Mouse (Mus musculus) liver, embryonic 13.5 days (tissue): Measurements from ENCODE around the gene Dyrk2. TPM values are rescaled to one million over a fixed set of nuclear protein-coding genes. Genes with fewer than 3 reads are reported as not detected.
A peak's percentile ranks its signal among the peaks of the same experiment; 100 is the strongest.

Source experiments
- ATAC-seq: fragments of 200-750 bp; cut with Nextera tagmentation; 2 replicates; pipeline ENCODE4 v1.8.0; 2017; ENCODE audit warnings: low read depth, mild to moderate bottlenecking, moderate number of reproducible peaks, moderate library complexity
- DNase-seq: peaks from one replicate; pipeline ENCODE4 v3.0.0; 2022
- H3K27ac ChIP-seq: fragments of 300-500 bp; sonication (generic); 2 replicates; pipeline ENCODE4 v1.5.1; 2015; ENCODE audit warnings: moderate library complexity, mild to moderate bottlenecking, inconsistent platforms
- H3K27me3 ChIP-seq: fragments of 300-500 bp; sonication (generic); 2 replicates; pipeline ENCODE4 v1.6.1; 2015; ENCODE audit warnings: mild to moderate bottlenecking, inconsistent platforms
- H3K36me3 ChIP-seq: fragments of 300-500 bp; sonication (generic); 2 replicates; pipeline ENCODE4 v1.6.1; 2015; ENCODE audit warnings: mild to moderate bottlenecking, inconsistent platforms
- H3K4me1 ChIP-seq: fragments of 300-500 bp; sonication (generic); replicated peaks from 2 replicates; pipeline ENCODE4 v1.6.1; 2015; ENCODE audit warnings: inconsistent platforms
- H3K4me2 ChIP-seq: fragments of 300-500 bp; sonication (generic); 2 replicates; pipeline ENCODE4 v1.6.1; 2015; ENCODE audit warnings: inconsistent platforms, mild to moderate bottlenecking, moderate library complexity
- H3K4me3 ChIP-seq: fragments of 300-500 bp; sonication (generic); replicated peaks from 2 replicates; pipeline ENCODE4 v1.5.1; 2015; ENCODE audit warnings: mild to moderate bottlenecking, inconsistent platforms
- H3K9ac ChIP-seq: fragments of 300-500 bp; sonication (generic); 2 replicates; pipeline ENCODE4 v1.6.1; 2015; ENCODE audit warnings: mild to moderate bottlenecking, inconsistent platforms
- H3K9me3 ChIP-seq: fragments of 300-500 bp; sonication (generic); replicated peaks from 2 replicates; pipeline ENCODE4 v1.6.1; 2016; ENCODE audit warnings: inconsistent platforms
- WGBS: fragments of 180-500 bp; shearing (Covaris S2); methylation state at CpG from one replicate; pipeline ENCODE4 v1.1.7; 2015; ENCODE audit not compliant: insufficient replicate concordance; 5-methylcytosine and 5-hydroxymethylcytosine counted together
- polyA plus RNA-seq: library from polyadenylated mRNA; unstranded; fragments of >200 nt; fragmentation: Nextera tagmentation; extraction: Ambion mirVana; gene quantifications from 2 replicates; pipeline ENCODE4 v1.2.1, GENCODE M21; 2015

Dyrk2 gene
- polyA plus RNA-seq, 1 experiment from 2014 or later = 1.9 TPM

DNA sequence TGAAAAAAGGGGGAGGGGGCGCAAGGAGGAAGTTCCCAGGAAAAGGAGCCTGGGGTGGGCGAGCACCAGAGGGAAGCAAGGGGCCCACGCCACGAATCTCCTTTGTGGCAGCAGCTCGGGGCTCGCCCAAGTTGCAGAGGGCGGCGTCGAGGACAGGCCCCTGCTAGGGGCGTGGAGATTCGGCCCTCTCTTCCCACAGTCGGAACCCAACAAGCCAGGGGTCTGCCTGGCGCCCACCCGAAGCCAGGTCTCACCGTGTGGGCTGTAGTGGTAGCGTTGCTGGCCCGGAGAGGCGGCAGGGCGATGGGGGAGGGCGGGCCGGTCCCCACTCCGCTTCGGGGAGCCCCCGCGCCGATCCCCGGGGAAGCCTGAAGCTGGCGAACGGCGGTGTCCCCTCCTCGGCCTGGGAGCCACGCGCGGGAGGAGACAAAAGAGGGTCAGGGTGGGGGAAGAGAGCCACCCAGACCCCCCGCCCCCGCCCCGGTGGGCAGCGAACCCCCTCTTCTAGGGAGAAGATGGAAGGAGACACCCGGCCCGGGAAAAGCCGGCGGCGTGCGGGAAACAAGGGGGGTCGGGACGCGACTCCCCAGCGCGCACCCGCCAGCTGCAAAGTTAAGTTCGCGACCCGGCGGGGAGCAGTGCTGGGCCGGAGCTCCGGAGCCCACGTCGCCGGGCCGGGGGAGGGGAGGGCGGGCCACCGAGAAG, 2.0 kb downstream of the Dyrk2 start:
- Histone ChIP-seq H3K9me3 (no peaks in the 10 kb centered on the region), H3K27ac (peak overlapping the region; percentile 74), H3K36me3 (peaks cover 17% of the 10 kb centered on the region), H3K9ac (peak overlapping the region; percentile 83), H3K27me3 (peaks cover 16% of the 10 kb centered on the region), H3K4me1 (peaks cover 35% of the 10 kb centered on the region), H3K4me2 (peak overlapping the region; percentile 89), H3K4me3 (peak overlapping the region; percentile 79)
- WGBS = under 1% methylated on average over 48 of the region's 62 CpGs
- peak; percentile 41 for ATAC-seq
- DNase-seq = peak; percentile 11

DNA sequence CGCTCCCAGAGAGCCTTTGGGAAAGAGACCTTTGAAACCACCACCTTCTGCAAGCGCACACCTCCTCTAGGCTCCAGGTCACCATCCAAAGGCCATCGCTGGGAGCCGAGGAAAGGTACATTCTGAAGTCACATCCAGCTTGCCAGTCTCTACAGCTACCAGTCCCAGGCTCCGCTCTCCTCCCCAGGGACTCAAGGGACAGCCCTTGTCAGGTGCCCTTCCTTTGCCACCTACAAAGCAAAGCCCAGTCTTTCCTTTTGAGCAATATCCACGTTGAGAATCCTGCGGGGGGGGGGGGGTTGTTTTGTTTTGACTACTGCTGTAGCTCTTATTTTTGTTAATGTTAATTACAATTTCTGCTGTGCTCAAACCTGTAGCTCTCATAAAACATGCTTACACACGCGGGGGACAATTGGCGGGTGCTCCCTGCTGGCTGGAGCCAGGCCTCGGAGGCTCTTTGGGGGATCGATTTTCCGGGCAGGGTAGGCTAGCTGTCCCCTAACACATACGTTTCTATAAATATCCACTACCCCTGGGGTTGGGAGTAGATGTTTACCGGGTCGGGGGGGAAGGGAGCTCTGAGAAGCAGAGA, 2.6 kb downstream of the Dyrk2 start:
- WGBS = 14% methylated on average over 16 of the region's 16 CpGs
- no peak for DNase-seq
- Histone ChIP-seq H3K36me3 (peaks cover 22% of the 10 kb centered on the region), H3K4me3 (peak overlapping the region; percentile 79), H3K27me3 (peaks cover 16% of the 10 kb centered on the region), H3K4me2 (peak overlapping the region; percentile 89), H3K9ac (peak overlapping the region; percentile 83), H3K27ac (peak overlapping the region; percentile 74; the same call in 1 of the 2 replicates), H3K9me3 (no peaks in the 10 kb centered on the region), H3K4me1 (peaks cover 35% of the 10 kb centered on the region)
- peak; percentile 6; the same call in 1 of the 2 replicates for ATAC-seq

DNA sequence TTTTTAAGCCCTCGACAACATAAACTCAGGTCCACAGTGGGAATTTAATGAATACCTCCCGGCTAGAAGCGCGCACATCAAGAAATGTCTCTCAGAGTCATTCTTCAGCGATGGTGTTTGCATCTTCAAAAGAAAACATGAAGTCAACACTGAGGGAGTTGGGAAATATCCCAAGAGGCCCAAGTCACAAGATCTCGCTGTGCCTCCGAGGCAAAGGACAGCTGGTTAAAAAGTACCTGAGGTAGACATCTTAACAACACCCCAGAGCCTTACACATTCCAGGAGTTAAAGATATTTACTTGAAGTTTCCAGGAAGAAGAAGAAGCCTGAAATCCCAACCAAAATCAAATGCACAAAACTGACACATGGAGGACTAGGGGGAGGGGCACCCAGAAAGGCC, 5.0 kb downstream of the Dyrk2 start:
- WGBS = 83% methylated on average over 7 of the region's 7 CpGs
- H3K36me3 ChIP-seq = peaks cover 46% of the 10 kb centered on the region
- H3K4me2 ChIP-seq = no peak overlapping the region
- no peak for ATAC-seq
- no peak overlapping the region for H3K27ac ChIP-seq
- no peak overlapping the region for H3K4me3 ChIP-seq
- peaks cover 9% of the 10 kb centered on the region for H3K27me3 ChIP-seq
- 0 out of 2 replicates have a peak, but pooled peaks cover 6% of the 10 kb centered on the region for H3K9me3 ChIP-seq
- DNase-seq = no peak
- H3K9ac ChIP-seq = no peak overlapping the region
- H3K4me1 ChIP-seq = peaks cover 32% of the 10 kb centered on the region

DNA sequence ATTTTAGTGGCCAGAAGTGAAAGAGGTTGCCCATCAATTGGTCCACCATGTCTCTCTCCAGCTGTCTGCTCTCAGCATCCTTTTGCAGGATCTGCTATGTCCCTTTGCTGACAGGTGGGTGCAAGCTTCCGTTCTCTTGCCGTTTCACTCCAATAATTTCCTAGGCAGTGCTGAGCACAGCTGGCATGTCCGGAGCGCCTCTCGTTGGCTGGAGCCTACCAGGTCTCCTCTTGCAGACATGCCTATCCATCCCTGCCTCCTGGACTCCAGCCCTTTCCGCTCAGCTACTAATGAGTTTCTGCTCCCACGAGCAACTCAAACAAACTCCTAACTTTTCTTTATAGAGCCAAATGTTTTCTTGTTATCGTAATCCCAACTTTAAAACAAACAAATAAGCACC, 6.4 kb downstream of the Dyrk2 start:
- 86% methylated on average over 8 of the region's 8 CpGs for WGBS
- Histone ChIP-seq H3K4me3 (no peak overlapping the region), H3K9ac (no peak overlapping the region), H3K9me3 (0 out of 2 replicates have a peak, but pooled peaks cover 6% of the 10 kb centered on the region), H3K27me3 (no peaks in the 10 kb centered on the region), H3K4me2 (no peak overlapping the region), H3K4me1 (peaks cover 25% of the 10 kb centered on the region), H3K27ac (no peak overlapping the region), H3K36me3 (peaks cover 58% of the 10 kb centered on the region)
- ATAC-seq = no peak
- no peak for DNase-seq

DNA sequence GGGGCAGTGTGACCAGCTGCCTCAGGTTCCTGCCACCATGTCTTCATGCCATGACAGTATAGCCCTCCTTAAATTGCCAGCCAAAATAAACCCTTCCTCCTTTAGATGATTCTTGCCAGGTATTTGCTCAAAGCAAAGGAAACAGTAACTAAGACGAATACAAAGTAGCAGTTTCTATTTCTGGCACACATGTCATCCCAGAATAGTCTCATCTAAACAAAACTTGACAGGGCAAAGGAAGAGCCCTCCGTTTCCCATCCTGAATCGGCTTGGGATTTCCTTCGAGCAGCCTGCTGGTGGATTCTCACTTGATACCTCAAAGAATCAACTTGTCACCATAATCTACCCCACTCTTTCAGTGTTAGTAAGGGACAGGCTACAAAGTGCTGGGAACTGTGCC, 7.8 kb downstream of the Dyrk2 start:
- Histone ChIP-seq H3K9me3 (0 out of 2 replicates have a peak, but pooled peaks cover 6% of the 10 kb centered on the region), H3K4me2 (no peak overlapping the region), H3K36me3 (peaks cover 63% of the 10 kb centered on the region), H3K9ac (no peak overlapping the region), H3K27me3 (no peaks in the 10 kb centered on the region), H3K4me3 (no peak overlapping the region), H3K4me1 (peaks cover 18% of the 10 kb centered on the region), H3K27ac (no peak overlapping the region)
- WGBS = 67% methylated on average over 4 of the region's 4 CpGs
- ATAC-seq = no peak
- no peak for DNase-seq

DNA sequence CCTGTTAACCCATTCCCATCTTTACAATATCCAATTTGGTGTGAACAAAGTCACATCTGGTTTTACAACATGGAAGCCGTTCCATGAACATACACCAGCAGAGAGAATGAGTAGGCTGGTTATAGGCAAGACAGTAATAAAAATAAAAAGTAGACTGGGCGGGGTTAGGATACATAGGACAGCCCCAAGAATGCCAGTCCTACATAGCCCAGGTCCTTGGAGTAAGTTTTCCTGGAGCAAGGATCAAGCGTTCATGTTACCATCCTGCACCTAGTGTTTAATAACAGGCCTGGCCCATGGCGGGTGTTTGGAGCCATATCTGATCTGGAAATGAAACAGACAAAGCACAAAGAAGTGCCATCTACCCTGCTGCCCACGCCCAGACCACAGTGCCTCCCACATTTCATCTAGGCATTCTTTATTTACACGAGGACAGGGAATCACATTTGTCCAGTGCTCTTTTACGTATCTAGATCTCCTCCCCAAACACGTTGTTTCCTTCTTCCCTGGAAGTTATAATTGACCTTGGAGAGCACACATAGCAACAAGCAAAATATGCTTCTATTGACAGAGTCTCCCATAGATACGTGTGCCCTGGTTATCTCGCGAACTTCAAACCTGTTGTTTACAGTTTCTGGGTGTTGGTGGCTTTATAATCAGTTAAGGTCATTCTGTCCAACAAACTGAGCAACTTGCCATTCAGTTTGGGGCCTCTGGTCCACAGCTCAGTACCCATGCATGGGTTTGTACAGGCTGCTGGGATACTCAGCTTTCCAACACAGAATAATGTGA, 8.6 kb downstream of the Dyrk2 start:
- ATAC-seq (no peak), DNase-seq (no peak)
- no peak overlapping the region for H3K27ac ChIP-seq
- 0 out of 2 replicates have a peak, but pooled peaks cover 6% of the 10 kb centered on the region for H3K9me3 ChIP-seq
- H3K4me3 ChIP-seq = no peak overlapping the region
- no peaks in the 10 kb centered on the region for H3K27me3 ChIP-seq
- H3K9ac ChIP-seq = no peak overlapping the region
- 77% methylated on average over 11 of the region's 11 CpGs for WGBS
- peaks cover 10% of the 10 kb centered on the region for H3K4me1 ChIP-seq
- peaks cover 63% of the 10 kb centered on the region for H3K36me3 ChIP-seq
- no peak overlapping the region for H3K4me2 ChIP-seq

DNA sequence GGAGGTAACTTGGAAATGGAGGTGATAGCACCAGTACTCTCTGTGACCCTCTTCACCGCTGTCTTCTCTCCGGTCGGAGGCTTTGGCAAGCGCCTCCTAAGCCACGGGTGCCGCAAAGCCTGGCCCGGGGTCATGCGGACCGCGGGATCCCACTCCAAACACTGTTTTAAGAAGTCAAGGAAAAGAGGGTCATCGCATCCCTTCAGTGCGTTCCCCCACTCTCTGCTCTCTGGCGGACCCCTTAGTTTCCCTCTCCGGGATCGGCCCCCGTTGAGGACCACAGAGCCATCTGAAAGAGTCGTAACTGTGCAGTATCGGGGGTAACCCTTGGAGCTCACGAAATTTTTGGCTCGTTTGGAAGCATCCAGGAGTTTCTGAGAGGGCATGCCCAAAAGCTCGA, 10.4 kb downstream of the Dyrk2 start:
- H3K27me3 ChIP-seq = no peaks in the 10 kb centered on the region
- H3K9ac ChIP-seq = no peak overlapping the region
- H3K4me3 ChIP-seq = no peak overlapping the region
- no peak overlapping the region for H3K4me2 ChIP-seq
- ATAC-seq (no peak), DNase-seq (no peak)
- no peak overlapping the region for H3K27ac ChIP-seq
- 88% methylated on average over 21 of the region's 21 CpGs for WGBS
- 0 out of 2 replicates have a peak, but pooled peaks cover 6% of the 10 kb centered on the region for H3K9me3 ChIP-seq
- peaks cover 59% of the 10 kb centered on the region for H3K36me3 ChIP-seq
- H3K4me1 ChIP-seq = peaks cover 4% of the 10 kb centered on the region; the same call in 1 of the 2 replicates

DNA sequence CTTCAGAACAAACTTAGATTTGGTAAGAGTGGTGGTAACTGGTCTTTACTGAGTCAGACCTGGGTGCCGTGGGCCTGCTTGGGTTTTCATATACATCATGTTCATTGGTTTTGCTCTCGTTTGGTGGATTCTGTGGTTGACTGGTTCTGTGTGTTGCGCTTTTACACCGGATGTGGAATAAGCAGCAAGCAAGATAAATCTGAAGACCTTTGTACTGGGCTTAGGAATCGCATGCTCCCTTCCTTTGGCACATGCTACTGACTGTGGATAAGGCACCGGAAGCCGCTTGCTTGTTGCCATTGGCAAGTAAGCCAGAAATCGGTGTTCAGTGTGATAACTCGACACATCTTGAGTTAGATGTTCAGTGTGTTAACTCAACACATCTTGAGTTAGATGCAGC, 15.4 kb downstream of the Dyrk2 start:
- DNase-seq (no peak), ATAC-seq (no peak)
- Histone ChIP-seq H3K9ac (no peak overlapping the region), H3K27me3 (no peaks in the 10 kb centered on the region), H3K4me1 (no peaks in the 10 kb centered on the region), H3K36me3 (peaks cover 14% of the 10 kb centered on the region), H3K9me3 (no peaks in the 10 kb centered on the region), H3K4me2 (no peak overlapping the region), H3K27ac (no peak overlapping the region), H3K4me3 (no peak overlapping the region)
- WGBS = 74% methylated on average over 9 of the region's 9 CpGs

DNA sequence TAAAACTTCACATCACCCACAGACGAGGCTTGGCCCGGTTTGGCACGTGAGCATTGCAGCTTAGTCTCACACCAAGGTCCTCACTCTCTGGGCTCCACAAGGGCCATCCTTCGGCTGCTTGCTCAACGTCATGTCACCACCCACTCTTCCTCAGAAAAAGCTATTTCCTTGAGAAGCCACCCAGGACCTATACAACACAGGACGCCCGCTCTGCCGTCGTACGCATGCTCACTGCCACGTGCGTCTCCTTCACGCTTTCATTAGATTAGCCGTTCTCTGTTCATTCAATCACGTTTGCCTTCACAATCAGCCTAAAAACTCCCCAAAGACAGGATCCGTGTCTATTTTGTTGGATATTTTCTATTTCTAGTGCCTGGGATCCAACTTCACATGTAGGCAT, 17.5 kb downstream of the Dyrk2 start:
- no peaks in the 10 kb centered on the region for H3K36me3 ChIP-seq
- H3K9ac ChIP-seq = no peak overlapping the region
- 75% methylated on average over 16 of the region's 16 CpGs for WGBS
- ATAC-seq = no peak
- H3K4me3 ChIP-seq = no peak overlapping the region
- no peaks in the 10 kb centered on the region for H3K9me3 ChIP-seq
- no peak for DNase-seq
- no peaks in the 10 kb centered on the region for H3K27me3 ChIP-seq
- H3K4me1 ChIP-seq = no peaks in the 10 kb centered on the region
- no peak overlapping the region for H3K27ac ChIP-seq
- no peak overlapping the region for H3K4me2 ChIP-seq

DNA sequence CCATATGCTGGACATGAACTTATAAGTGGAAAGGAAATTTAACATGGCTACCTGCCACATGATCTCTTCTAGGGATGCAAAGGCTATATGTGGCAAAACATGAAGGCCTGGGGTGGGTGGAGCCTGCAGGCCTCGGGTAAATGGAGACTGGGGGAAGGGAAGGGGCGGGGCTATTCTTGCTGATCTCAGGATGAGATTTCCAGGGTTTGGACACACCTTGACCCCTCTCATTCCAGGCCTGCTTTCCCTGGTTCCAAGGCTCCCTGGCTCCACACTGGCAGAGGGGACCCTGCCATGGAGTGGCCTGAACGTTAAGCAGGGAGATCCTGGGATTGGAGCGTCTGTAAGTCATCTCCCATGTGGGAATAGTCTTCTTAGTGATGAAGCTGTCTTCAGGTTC, 21.5 kb downstream of the Dyrk2 start:
- Histone ChIP-seq H3K4me3 (no peak overlapping the region), H3K27ac (no peak overlapping the region), H3K4me1 (no peaks in the 10 kb centered on the region), H3K36me3 (no peaks in the 10 kb centered on the region), H3K27me3 (no peaks in the 10 kb centered on the region), H3K4me2 (no peak overlapping the region), H3K9me3 (no peaks in the 10 kb centered on the region), H3K9ac (no peak overlapping the region)
- ATAC-seq (no peak), DNase-seq (no peak)
- 64% methylated on average over 4 of the region's 4 CpGs for WGBS

DNA sequence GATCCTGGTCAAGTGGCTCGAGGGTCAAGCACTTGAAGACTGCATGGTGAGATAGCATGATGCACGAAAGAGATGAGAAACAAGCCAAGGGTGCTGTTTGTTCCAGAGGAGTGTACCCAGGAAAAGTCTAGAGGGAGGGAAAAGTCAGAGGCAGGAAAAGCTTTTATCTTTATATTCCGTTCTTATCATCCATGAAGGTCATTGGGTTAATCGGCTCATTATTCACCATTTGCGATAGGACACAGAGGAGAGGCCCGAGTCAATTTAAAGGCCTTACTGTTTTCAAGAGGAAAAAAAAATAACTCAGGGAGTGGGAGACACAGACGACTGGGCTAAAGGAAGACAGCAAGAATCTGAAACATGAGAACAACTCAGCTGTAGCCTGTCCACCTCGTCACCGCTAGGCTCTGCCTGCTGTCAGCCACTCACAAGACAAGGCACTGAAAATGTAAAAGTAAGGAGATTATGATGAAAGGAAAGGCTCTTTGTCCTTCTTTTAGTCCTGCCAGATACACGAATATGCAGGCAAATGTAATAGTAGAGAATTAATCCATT, 22.9 kb downstream of the Dyrk2 start:
- DNase-seq = no peak
- no peak overlapping the region for H3K4me3 ChIP-seq
- no peak for ATAC-seq
- no peaks in the 10 kb centered on the region for H3K36me3 ChIP-seq
- 65% methylated on average over 10 of the region's 10 CpGs for WGBS
- H3K9me3 ChIP-seq = no peaks in the 10 kb centered on the region
- no peaks in the 10 kb centered on the region for H3K4me1 ChIP-seq
- no peaks in the 10 kb centered on the region for H3K27me3 ChIP-seq
- no peak overlapping the region for H3K4me2 ChIP-seq
- no peak overlapping the region for H3K9ac ChIP-seq
- H3K27ac ChIP-seq = no peak overlapping the region
